Mouse (Mus musculus): ENCODE data around the gene Pfkfb3. TPM values are rescaled to one million over a fixed set of nuclear protein-coding genes. Genes with fewer than 3 reads are reported as not detected.
A peak's percentile ranks its signal among the peaks of the same experiment; 100 is the strongest.

Gene Pfkfb3
- polyA plus RNA-seq, 1 experiment, result 14.8 TPM

DNA sequence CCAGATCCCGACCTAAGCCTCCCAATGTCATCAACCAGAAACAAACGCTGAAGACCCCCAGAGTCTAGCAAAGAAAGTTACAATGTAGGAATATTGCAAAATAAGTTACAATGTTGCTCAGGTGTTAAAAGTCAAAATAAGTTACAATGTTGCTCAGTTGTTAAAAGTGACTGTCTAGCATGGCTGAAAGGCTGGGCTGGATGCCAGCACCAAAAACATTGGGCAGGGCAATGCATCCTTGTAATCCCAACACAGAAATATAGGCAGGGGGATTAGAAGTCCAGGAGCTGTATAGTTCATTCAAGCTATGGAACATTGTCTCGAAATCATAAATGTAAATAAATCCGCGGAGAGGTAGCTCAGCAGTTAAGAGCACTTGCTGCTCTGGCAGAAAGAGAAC lies 61.0 kb downstream of the Pfkfb3 start:
- Histone ChIP-seq H3K27ac (ENCODE audit: insufficient read depth, low read length) (no peak overlapping the region), H3K4me3 (ENCODE audit: insufficient read depth, low read length) (no peak overlapping the region), H3K4me1 (ENCODE audit: control insufficient read depth, insufficient read depth, low read length) (no peaks in the 10 kb centered on the region; the same call in 1 of the 2 replicates)
- no peak for TF ChIP-seq CTCF (IDR thresholded peaks at IDR 0.05; ENCODE audit: borderline replicate concordance, insufficient read depth, low read length)
- TF ChIP-seq POLR2A (IDR thresholded peaks at IDR 0.05; ENCODE audit: low read depth, low read length), result no peak

- Histone ChIP-seq H3K4me1 (ENCODE audit: control insufficient read depth, insufficient read depth, low read length) (no peaks in the 10 kb centered on the region), H3K27ac (ENCODE audit: insufficient read depth, low read length) (no peak overlapping the region), H3K4me3 (ENCODE audit: insufficient read depth, low read length) (no peak overlapping the region)
- TF ChIP-seq CTCF (IDR thresholded peaks at IDR 0.05; ENCODE audit: borderline replicate concordance, insufficient read depth, low read length), result no peak
- TF ChIP-seq POLR2A (IDR thresholded peaks at IDR 0.05; ENCODE audit: low read depth, low read length), result no peak
Measured at GRCm38 (mm10) chr2:11491471-11491870, 62.4 kb downstream of the Pfkfb3 start.

DNA sequence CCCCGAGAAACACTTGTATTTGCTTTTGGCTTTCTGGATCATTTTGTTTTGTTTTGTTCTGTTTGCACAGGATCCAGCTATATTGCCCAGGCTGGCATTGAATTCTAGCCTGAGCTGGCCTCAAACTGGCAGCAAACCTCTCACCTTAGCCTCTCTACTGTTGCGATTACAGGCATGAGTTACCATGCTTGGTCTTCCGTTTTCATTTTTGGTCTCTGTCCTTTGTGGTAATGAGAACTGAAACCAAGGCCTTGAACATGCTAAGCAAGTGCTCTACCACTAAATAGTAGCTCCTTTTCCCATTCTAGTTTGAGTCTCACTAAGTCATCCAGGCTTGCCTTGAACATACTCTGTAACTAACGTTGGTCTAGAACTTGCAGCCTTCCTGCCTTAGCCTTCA lies 63.3 kb downstream of the Pfkfb3 start:
- no peak for TF ChIP-seq CTCF (IDR thresholded peaks at IDR 0.05; ENCODE audit: borderline replicate concordance, insufficient read depth, low read length)
- TF ChIP-seq POLR2A (IDR thresholded peaks at IDR 0.05; ENCODE audit: low read depth, low read length), result no peak
- no peak overlapping the region for H3K27ac ChIP-seq (ENCODE audit: insufficient read depth, low read length)

GRCm38 (mm10) chr2:11483226-11483625 lies 70.7 kb downstream of the Pfkfb3 start:
- Histone ChIP-seq H3K27ac (ENCODE audit: insufficient read depth, low read length) (no peak overlapping the region), H3K4me1 (ENCODE audit: control insufficient read depth, insufficient read depth, low read length) (no peaks in the 10 kb centered on the region), H3K4me3 (ENCODE audit: insufficient read depth, low read length) (no peak overlapping the region)
- TF ChIP-seq CTCF (IDR thresholded peaks at IDR 0.05; ENCODE audit: borderline replicate concordance, insufficient read depth, low read length) (no peak), POLR2A (IDR thresholded peaks at IDR 0.05; ENCODE audit: low read depth, low read length) (no peak)

More for the DNA sequence above, 63.3 kb downstream of the Pfkfb3 start:
- Histone ChIP-seq H3K4me1 (ENCODE audit: control insufficient read depth, insufficient read depth, low read length) (no peaks in the 10 kb centered on the region), H3K4me3 (ENCODE audit: insufficient read depth, low read length) (no peak overlapping the region)

GRCm38 (mm10) chr2:11482364-11482763 lies 71.5 kb downstream of the Pfkfb3 start:
- Histone ChIP-seq H3K4me1 (ENCODE audit: control insufficient read depth, insufficient read depth, low read length) (no peaks in the 10 kb centered on the region), H3K27ac (ENCODE audit: insufficient read depth, low read length) (no peak overlapping the region), H3K4me3 (ENCODE audit: insufficient read depth, low read length) (no peak overlapping the region)
- TF ChIP-seq CTCF (IDR thresholded peaks at IDR 0.05; ENCODE audit: borderline replicate concordance, insufficient read depth, low read length) (no peak), POLR2A (IDR thresholded peaks at IDR 0.05; ENCODE audit: low read depth, low read length) (no peak)

GRCm38 (mm10) chr2:11478960-11479359 lies 74.9 kb downstream of the Pfkfb3 start:
- no peak for TF ChIP-seq POLR2A (IDR thresholded peaks at IDR 0.05; ENCODE audit: low read depth, low read length)
- no peak for TF ChIP-seq CTCF (IDR thresholded peaks at IDR 0.05; ENCODE audit: borderline replicate concordance, insufficient read depth, low read length)
- no peak overlapping the region for H3K4me3 ChIP-seq (ENCODE audit: insufficient read depth, low read length)
- H3K27ac ChIP-seq (ENCODE audit: insufficient read depth, low read length), result no peak overlapping the region
- H3K4me1 ChIP-seq (ENCODE audit: control insufficient read depth, insufficient read depth, low read length), result no peaks in the 10 kb centered on the region

DNA sequence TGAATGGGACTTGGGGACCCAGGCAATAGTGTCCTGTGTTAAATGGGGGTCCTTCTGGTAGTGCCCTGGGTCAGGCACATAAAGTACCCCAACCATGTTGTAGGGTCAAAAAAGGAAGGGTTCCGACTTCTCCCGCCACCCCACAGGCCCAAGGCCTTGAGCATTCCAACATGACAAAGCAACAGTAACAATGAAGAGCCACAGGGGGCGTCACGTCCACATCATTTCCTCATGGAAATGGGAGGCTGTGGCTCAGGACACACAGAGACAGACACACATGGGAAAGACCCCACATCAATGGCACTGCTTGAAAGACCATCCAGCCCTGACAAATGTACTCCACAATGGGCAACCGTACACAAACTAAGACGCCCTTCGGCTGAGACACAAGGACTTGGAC lies 78.6 kb downstream of the Pfkfb3 start:
- Histone ChIP-seq H3K4me1 (ENCODE audit: control insufficient read depth, insufficient read depth, low read length) (no peaks in the 10 kb centered on the region), H3K27ac (ENCODE audit: insufficient read depth, low read length) (no peak overlapping the region), H3K4me3 (ENCODE audit: insufficient read depth, low read length) (no peak overlapping the region)
- TF ChIP-seq CTCF (IDR thresholded peaks at IDR 0.05; ENCODE audit: borderline replicate concordance, insufficient read depth, low read length) (no peak), POLR2A (IDR thresholded peaks at IDR 0.05; ENCODE audit: low read depth, low read length) (no peak)

GRCm38 (mm10) chr2:11464661-11465099 lies 89.2 kb downstream of the Pfkfb3 start:
- Histone ChIP-seq H3K4me3 (ENCODE audit: insufficient read depth, low read length) (no peak overlapping the region), H3K4me1 (ENCODE audit: control insufficient read depth, insufficient read depth, low read length) (peaks cover 12% of the 10 kb centered on the region), H3K27ac (ENCODE audit: insufficient read depth, low read length) (no peak overlapping the region)
- TF ChIP-seq CTCF (IDR thresholded peaks at IDR 0.05; ENCODE audit: borderline replicate concordance, insufficient read depth, low read length) (no peak), POLR2A (IDR thresholded peaks at IDR 0.05; ENCODE audit: low read depth, low read length) (no peak)

DNA sequence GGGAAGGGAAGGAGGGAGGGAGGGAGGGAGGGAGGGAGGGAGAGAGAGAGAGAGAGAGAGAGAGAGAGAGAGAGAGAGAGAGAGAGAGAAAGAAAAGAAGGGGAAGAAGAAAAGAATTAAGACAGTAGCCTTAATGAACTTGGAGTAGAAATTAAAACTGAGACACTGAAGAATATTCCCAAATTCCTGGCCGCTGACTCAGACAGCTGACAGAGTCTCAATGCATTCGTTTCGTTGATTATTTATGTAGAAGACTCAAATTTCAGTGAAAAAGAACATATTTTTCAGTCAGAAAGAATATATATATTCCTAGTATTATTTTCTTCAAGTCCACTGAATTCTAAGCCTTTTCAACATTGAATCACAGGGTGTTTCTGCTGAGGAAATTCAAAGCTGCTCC lies 92.9 kb downstream of the Pfkfb3 start:
- TF ChIP-seq CTCF (IDR thresholded peaks at IDR 0.05; ENCODE audit: borderline replicate concordance, insufficient read depth, low read length), result no peak
- TF ChIP-seq POLR2A (IDR thresholded peaks at IDR 0.05; ENCODE audit: low read depth, low read length), result no peak
- H3K4me1 ChIP-seq (ENCODE audit: control insufficient read depth, insufficient read depth, low read length), result peaks cover 20% of the 10 kb centered on the region
- peak overlapping the region; percentile 97 for H3K27ac ChIP-seq (ENCODE audit: insufficient read depth, low read length)
- no peak overlapping the region for H3K4me3 ChIP-seq (ENCODE audit: insufficient read depth, low read length)

DNA sequence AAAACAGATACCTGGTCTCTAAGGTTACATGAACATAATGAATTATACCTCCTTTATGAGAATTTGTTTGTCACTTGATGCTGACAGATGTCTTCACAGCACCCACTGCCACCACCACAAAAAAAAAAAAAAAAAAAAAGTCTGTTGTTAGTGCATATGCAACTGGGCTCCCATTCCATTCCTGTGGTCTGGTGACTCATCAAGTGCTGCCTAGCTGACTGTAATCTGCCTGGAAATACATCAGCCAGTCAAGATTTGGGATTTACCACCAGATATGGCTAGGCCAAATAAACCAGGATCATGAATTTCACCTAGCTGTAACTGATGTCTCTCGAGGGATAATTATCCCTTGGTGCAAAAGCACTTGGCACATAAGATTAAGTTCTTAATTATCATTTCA lies 95.4 kb downstream of the Pfkfb3 start:
- peak overlapping the region; percentile 71; the same call in 1 of the 2 replicates for H3K27ac ChIP-seq (ENCODE audit: insufficient read depth, low read length)
- peaks cover 17% of the 10 kb centered on the region for H3K4me1 ChIP-seq (ENCODE audit: control insufficient read depth, insufficient read depth, low read length)
- no peak overlapping the region for H3K4me3 ChIP-seq (ENCODE audit: insufficient read depth, low read length)
- TF ChIP-seq CTCF (IDR thresholded peaks at IDR 0.05; ENCODE audit: borderline replicate concordance, insufficient read depth, low read length) (no peak), POLR2A (IDR thresholded peaks at IDR 0.05; ENCODE audit: low read depth, low read length) (no peak)

GRCm38 (mm10) chr2:11457904-11458303 lies 96.0 kb downstream of the Pfkfb3 start:
- no peak overlapping the region for H3K4me3 ChIP-seq (ENCODE audit: insufficient read depth, low read length)
- peak overlapping the region; percentile 38; the same call in 1 of the 2 replicates for H3K27ac ChIP-seq (ENCODE audit: insufficient read depth, low read length)
- TF ChIP-seq CTCF (IDR thresholded peaks at IDR 0.05; ENCODE audit: borderline replicate concordance, insufficient read depth, low read length) (no peak), POLR2A (IDR thresholded peaks at IDR 0.05; ENCODE audit: low read depth, low read length) (no peak)
- peaks cover 17% of the 10 kb centered on the region for H3K4me1 ChIP-seq (ENCODE audit: control insufficient read depth, insufficient read depth, low read length)

Measured in embryonic fibroblast, embryonic 13.5 days (primary cell).